Mouse (Mus musculus) neutrophil, adult 5-6 weeks (primary cell): ENCODE measurements around the gene Ndufv1. TPM values are rescaled to one million over a fixed set of nuclear protein-coding genes. Genes with fewer than 3 reads are reported as not detected.

Experiments used
- ATAC-seq: fragments of 151-379, 151-347 bp; 2 replicates; pipeline ENCODE4 v1.8.0; 2017; ENCODE audit warnings: mild to moderate bottlenecking, moderate TSS enrichment; ENCODE audit not compliant: insufficient number of reproducible peaks, poor library complexity, low FRiP score, severe bottlenecking; ENCODE audit errors: extremely low read depth
- total RNA-seq: library from RNA; stranded (forward); fragments of 200-1000 nt; gene quantifications from 2 replicates; pipeline ENCODE4 v1.2.3, GENCODE M21; 2017

The Ndufv1 gene
- total RNA-seq, 1 experiment from 2014 or later: 63.9 TPM

DNA sequence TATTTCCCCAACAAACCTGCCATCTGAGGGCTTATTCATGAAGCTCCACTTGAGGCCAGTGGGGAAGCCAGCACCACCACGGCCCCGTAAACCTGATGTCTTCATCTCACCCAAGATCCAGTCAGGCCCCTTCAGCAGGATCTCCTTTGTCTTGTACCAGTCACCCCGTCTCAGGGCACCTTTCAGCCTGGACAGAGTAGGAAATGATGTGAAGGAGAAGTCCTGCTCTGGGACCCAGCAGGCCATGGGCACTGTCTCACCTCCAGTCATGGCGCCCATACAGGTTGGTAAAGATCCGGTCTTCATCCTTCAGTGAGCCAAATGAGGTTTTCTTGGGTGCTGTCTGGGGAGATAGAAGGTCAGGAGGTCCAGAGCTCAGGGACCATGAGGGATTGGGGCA lies 1.5 kb downstream of the Ndufv1 start:
- ATAC-seq: no peak

DNA sequence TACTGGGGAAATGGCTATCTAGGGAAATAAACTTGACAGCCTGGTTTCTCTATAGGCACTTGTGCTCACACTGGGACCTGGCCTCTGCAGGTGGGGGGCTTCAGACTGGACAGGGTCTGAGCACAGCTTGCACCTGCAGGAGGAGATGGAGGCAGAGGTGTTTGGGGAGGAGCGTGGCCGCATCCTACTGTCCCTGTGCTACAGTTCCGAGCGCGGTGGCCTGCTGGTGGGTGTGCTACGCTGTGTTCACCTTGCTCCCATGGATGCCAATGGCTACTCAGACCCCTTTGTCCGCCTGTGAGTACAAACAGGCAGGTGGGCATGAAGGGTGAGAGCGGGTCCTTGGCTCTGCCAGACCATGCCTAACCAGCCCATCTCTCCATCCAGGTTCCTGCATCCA lies 6.6 kb downstream of the Ndufv1 start:
- no peak for ATAC-seq

DNA sequence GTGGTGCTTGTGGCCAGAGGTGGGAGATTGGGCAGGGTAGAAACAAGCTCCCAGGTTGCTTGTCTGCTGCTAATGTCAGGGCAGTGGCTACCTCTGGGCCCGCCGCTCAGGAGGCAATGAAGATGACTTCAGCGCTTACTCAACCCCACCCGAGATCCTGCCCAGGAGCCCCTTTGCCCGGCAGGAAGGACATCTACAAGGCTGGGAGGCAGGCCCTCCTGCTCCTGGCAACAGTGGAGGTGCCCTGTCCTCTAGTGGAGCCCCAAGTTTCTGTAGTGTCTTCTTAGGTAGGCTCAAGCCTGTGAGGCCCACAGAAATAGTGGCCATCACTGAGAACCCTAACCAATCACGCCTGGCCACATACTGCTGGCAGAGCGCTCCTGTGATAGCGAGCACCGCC lies 7.5 kb downstream of the Ndufv1 start:
- ATAC-seq: no peak

DNA sequence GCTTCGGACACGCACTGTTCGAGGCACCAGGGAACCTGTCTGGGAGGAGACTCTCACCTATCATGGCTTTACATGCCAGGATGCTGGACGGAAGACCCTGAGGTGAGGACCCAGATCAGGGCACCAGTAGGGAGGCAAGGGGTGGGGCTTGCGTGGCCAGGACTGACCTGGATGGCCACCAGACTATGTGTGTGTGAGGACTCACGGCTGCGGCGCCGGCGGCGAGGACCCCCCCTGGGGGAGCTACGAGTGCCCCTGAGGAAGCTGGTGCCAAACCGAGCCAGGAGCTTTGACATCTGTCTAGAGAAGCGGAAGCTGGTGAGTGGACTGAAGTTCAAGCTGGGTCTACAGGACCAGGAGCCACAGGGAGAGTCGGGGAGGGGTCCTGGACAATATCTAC lies 8.3 kb downstream of the Ndufv1 start:
- ATAC-seq: no peak

DNA sequence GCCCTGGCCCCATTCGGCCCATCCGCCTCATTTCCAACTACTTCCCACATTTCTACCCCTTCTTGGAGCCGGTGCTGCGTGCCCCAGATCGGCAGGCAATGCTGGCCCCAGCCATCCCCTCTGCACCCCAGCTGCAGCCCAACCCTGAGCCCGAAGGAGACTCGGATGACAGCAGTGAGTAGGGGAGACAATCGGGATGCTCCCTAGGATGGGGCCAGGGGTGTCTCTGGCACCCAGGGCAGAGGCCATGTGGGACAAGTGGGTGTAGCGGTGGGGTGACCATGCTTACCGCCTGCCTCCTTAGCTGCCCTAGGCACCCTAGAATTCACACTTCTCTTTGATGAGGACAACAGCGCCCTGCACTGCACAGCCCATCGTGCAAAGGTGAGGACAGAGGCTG lies 9.0 kb downstream of the Ndufv1 start:
- ATAC-seq: no peak

DNA sequence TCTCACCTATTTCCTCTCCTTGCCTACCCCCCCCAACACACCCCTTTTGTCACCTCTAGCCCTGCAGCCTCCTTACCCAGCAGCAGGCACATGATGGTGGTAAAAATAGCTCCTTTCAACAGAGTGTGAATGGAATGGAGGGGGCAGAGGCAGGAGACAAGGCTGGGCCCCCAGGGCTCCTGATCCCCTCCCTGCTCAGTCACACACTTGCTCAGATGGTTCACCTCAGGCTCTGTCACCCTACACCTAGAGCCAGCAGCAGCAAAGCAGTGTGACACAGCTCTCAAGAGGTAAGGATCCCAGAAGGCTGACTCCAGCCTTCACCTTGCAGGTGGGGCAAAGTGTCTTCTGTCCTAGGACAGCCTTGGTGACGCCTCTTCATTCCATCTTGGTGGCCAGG lies 9.5 kb downstream of the Ndufv1 start, which contains the start of gene Doc2g:
Gene Doc2g (plus strand): TSS at position 202 of the 400 bp plus-strand sequence.
- no peak for ATAC-seq

DNA sequence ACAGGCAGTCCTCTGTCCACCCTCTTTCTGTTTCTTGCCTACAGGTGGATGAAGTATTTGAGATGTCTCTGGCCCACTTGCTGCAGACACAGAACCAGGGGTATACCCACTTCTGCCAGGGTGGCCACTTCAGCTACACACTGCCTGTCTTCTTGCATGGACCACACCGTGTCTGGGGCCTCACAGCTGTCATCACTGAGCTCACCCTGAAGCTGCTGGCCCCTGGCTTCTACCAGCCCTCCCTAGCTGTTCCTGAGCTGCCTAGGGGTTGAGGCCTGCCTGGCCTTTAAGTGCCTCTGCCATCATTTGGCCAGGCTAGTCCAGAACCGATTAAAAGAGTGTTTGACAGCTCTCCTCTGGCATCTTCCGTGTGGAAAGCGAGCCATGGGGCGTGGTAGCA lies 10.9 kb downstream of the Ndufv1 start:
- ATAC-seq: no peak

DNA sequence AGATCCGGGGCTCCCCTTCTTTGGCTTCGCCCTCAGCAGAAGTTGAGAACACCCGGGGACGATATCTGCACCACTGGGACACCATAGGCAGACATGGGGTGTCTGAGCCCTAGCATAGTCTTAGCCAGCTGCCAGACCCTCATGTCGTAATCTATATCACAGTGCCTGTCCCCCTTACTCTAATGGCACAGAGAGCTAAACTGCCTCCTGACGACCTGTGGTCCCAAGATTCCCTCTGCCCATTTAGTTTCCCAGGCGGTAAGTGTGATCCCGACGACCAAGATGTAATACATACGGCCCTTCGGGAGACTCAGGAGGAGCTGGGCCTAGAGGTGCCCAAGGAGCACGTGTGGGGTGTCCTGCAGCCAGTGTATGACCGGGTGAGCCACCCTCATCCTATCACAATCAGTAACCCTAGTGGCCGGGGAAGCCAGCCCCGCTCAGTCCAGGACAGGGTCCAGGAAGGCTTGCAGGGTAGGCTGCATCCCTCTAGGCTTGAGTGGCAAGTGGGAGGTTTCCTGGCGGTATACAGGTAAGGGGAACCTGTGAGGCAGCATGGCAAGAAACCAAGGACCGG lies 11.6 kb downstream of the Ndufv1 start:
- ATAC-seq: no peak

DNA sequence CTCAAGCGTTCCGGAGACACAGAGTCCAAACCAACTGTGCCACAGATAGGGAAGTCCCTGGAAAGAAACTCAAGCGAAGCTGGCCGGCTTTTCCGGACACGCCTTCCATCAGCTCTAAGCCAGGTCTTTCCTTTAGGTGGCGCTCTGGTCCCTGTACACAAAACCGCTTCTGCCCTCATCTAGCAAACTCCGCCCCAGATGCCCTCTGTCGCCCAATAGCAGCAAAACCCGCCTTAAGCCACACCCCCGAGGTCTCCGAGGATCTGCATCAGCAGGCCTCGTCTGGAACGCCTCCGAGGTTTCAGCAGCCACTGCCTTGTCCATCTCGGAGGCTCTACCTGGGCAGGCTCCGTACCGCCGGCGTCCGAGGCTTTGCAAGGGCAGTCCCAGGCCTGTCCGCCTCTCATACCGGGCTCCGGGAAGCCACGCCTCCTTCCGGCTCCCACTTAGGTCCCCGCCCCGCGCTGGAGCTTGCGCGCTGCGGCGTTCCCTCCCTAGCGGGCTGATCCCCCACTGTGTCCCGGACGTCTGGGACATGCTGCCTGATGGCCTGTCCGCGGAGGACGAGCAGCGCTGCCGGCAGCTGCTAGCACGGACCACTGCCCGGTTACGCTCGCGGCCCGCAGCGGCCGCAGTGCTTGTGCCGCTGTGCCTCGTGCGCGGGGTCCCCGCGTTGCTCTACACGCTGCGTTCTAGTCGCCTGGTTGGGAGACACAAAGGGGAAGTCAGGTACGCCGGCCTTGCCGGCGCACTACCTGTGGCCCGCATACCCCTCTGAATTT lies 12.3 kb downstream of the Ndufv1 start, which contains the start of the genes Nudt8 and Gm49405:
Gene Nudt8 (plus strand): TSS at position 462 of the 782 bp plus-strand sequence.
Gene Gm49405 (plus strand): TSS at position 508 of the 782 bp plus-strand sequence.
- ATAC-seq: peak; percentile 89

DNA sequence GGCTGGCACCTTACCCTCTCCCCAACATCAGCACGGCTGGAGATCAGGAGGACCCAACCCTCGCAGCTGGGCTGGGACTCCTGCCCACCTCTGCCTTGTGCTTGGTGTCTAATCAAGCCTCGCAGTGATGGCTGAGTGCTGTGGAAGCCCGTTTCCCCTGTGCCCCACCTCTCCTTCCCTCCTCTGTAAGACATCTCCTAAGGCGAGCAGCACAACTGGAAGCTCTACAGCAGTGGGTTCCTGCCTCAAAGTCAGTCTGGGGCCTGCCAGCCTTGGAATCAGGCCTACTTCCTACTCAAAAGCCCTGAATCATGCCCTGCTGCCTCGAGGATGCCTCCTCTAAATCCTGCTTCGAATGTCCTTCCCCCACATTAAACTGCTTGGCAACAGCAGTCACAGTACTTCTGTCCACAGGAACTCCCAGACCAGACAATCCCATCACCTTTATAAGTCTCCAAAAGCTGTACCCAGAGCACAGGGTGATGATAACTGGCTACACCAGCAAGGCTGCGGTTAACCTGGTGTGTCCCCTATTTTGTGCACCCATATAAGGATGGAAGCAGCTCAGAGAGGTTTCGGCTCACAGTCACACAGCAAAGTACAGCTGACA lies 13.4 kb downstream of the Ndufv1 start:
- ATAC-seq: no peak

DNA sequence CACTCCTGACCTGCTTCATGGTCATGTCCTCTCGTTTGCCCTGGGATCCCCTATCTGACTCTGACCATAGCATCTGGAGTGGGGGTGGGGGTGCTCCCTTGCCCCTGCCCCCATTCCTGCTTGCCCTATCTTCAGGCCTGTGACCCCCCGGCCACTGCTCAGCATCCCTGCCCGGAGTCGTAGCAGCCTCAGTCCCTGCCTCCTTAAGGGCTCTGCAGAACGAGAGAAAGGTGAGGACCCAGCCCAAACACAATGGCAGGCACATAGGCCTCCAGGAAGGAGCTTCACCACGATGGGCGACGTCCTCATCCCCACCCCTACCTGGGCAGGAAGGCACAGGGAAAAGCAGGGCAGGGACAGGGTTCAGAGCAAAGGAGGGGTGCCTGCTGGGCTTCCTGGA lies 14.3 kb downstream of the Ndufv1 start:
- no peak for ATAC-seq

DNA sequence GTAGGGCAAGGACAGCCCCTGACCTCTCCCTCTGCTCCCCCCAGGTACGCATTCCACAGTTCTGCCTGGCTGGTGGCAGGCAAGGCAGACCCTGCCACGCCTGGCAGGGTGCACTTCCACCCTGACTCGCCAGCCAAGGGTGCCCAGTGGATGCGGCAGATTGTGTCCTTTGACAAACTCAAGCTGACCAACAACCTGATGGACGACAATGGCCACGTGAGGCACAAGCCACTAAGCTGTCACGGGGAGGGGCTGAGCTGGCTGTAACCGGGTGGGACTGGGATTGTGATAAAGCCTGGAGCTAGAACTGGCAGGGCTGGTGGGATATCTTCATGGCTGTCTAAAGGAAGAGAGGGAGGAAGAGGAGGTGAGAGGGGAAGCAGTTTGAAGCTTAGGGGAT lies 15.4 kb downstream of the Ndufv1 start:
- ATAC-seq: no peak

DNA sequence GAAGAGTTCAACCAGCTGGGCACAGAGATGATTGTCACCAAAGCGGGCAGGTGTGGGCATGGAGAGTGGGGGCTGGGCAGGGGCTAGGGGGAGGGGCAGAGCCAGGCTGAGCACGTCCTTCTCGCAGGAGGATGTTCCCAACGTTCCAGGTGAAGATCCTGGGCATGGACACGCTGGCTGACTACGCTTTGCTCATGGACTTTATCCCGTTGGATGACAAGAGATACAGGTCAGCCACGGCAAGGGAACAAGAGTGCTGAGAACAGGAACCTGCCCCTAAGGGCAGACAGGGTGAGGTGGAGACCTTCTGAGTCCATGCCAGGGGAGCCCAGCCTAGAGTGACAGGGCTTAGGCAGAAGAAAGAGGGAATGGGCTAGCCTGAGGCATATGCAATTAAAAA lies 15.9 kb downstream of the Ndufv1 start:
- ATAC-seq: no peak

DNA sequence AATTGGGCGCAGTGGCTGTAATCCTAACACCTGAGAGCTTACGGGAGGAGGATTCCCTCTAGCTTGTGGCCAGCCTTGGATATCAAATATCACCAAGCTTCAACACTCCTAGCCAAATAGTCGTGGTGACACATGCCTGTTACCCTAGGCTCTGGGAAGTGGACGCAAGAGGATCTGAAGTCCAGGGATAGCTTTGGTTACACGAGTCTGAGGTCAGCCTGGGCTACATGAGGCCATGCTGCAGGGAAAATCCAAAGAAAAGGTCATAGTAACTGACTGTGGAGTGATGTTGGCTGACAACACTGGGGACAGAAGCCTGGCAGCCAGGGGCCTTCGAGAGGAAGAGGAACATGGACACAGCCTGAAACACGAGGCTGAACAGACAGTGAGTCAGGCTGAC lies 16.5 kb downstream of the Ndufv1 start:
- ATAC-seq: no peak

DNA sequence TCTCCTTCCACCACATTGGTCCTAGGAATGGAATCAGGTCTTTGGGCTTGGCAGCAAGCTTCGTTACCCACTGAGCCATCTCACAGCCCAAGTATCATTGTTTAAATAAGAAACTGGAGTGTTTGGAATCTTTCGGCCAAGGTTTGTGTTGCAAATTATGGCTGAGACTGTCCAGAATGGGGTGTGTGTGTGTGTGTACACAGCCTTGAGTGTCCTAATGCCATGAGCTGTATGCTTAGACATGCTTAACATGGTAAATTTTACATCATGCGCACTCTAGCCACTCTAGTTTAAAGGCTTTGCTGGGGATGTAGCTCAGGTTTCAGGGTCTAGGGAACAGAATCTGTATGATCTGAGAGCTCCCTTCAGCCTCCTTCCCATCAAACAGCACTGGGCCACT lies 17.1 kb downstream of the Ndufv1 start:
- ATAC-seq: no peak

DNA sequence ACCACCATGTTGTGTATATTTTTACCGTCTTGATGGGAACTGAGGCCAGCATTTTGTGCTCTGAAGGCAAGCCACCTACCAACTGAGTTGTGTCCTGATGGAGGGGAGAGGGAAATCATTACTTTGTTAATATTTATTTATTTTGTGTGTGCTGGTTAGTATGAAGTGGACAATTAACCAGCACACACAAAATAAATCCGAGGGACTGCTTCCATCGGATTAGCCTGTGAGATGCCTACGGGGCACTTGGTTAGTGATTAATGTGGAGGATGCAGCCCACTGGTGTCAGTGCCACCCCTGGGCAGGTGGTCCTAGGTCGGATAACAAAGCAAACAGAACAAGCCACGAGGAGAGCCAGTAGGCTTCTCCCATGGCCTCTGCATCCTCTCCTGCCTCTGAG lies 17.7 kb downstream of the Ndufv1 start:
- ATAC-seq: no peak

DNA sequence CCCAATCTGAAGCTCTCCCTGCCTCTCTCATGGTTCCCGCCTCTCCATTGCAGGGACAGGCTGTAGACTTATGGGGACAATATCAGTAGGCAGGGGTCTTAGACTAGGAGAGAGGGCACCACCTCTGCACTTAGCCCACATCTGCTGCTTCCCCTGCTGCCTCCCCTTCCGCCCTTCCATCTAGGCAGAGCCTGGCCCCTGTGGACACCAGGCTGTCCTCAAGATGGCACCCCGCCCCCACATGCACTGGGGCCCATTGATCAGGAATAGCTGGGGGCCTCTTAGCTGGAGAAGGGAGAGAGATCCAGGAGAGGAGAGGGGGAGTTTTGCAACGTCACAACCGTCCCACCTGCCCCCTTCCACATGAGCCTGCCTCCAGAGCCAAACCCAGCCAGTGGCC lies 20.2 kb downstream of the Ndufv1 start, which contains the start of gene Tbx10:
Gene Tbx10 (plus strand): TSS at position 337 of the 400 bp plus-strand sequence.
- ATAC-seq: no peak

DNA sequence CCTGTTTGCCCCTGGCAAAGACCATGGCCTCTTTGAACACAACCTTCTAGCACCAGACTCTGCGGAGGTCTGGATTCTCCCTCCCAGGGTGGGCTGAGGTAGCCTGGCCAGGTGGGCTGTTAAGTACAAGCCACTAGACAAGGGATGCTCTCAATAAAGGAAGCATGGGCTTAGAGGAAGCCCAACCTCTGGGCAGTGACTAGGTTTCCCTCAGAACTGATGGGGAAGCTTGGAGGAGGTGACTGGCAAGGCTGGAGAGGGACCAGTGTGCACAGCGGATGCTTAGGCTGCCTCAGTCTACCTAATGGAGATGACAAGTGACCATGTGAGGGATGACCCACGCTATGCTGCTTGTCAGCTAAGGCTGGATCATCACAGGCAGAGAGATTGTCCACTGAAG lies 20.6 kb downstream of the Ndufv1 start:
- no peak for ATAC-seq

DNA sequence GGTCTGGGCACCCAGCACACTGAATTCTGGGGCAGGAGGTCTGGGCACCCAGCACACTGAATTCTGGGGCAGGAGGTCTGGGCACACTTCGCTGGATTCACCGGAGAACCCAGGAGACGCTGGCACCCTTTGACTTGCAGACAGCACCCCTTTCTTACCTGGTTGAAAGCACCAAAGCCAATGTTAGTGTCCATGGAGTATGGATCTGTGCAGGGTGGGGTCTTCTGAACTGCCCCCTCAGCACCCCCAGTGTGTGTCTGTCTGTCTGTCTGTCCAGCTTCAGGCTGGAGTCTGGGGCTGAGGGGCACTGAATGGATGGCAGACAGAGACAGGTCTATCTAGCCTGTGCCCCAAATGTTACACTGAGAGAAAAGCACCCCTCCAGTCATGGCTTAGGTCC lies 21.0 kb downstream of the Ndufv1 start:
- no peak for ATAC-seq

DNA sequence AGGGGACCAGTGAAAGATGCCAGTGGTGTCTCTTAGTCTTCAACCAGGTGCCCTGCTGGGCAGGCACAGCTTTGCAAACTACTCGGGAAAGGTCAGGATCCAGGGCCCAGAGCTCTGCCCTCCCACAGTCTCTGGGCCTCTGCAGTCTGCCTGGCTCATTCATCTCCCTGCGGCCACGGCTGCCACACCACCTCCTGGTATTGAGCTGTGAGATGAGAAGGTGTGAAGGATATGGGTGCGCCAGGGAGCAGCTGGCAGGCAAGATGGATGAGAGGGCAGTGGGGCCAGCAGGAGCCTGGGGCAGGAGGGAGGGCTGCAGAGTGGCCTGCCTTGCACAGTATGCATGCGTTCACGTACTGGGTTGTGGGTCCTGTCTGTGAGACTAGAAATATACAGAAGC lies 21.8 kb downstream of the Ndufv1 start:
- ATAC-seq: no peak
